Mouse (Mus musculus) embryo, embryonic 10.5 days (tissue): Measurements from ENCODE around the gene Hsd11b1.

Experiments
- DNase-seq: peaks from one replicate; pipeline ENCODE4 v3.0.0-alpha.2; 2015; ENCODE audit warnings: low spot score

Hsd11b1 gene

DNA sequence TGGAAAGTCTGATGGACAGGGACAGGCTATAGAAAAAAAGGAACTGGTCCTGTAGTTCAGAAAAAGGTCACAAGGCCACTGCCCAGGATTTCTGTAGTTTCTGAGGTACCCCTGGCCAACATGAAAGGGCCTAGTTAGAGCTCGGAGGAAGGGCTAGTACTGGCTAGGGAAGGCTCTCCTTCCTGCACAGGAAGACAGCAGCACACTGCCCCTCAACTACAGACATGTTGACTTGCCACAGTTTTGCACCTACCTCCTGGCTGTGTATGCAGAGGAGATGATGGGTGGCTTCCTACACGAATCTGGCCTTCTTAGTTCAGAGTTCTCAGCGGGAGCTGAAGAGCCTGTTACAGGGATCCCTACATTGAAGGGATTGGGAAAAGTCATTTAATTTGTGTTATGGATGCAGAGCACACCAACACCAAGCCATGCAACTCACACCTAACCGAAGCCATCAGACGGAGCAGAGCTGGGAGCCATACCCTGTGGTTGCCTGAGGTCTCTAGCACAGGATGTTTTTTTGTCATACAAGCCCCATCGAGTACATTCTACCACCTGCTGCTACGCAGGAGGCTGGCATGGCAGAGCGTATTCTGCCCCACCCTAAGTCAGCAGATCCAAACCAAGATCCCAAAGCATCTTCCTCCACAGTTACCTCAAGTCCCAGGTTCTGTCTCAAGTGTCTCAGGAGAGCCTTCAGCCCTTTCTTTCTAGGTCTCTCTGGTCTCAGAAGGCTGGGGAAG lies 63.1 kb downstream of the Hsd11b1 start:
- DNase-seq: no peak

DNA sequence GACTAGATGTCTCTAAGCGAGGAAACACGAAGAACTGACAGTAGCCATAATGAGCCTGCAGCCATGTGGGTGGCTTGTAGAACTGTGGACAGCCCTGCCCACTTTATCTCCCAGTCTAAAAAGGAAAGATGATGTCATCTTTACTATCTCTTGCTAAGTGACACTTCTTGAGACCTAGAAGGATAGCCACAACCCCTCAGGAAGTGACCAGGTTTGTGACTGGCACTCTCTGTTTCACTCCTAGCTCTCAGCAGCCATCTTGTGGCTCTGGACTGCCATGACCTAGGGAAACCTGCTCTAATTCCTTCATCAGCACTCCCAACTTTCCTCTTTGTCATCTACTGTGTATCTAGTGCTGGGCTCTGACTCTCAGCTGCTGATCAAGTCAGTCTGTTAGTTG lies 65.6 kb downstream of the Hsd11b1 start:
- no peak for DNase-seq

DNA sequence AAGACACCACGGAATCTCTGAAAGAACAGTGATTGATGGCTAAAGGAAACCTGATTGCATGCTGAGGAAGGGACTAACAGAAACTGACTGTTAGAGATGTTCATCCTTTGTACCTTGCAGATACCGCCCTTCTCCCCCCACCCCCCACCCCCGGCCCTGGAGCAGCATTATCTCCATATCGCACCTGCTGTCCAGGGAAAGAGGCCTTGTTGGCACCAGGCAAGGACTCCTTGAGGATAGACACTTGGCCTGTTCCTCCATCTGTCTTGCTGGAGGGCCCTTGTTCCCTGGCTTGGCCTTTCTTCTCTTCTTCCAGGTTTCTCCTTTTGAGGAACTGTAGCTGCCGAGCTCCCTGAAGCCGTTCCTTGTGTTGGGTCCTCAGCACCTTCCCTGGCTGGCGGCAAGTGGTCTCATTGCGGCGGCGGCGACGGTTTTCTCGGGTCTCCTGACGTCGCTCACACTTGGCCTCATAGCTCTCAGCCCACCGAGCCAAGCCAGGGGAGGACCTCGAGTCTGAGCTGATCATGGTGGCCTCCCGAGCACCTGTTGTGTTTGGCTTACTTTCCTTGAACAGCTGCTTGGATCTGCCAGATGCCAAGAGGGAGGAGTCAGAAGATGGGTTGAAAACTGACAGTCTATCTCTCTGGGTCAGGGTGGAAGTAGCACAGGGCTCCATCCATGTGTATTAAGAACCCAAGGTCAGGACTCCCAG lies 66.2 kb downstream of the Hsd11b1 start:
- no peak for DNase-seq

DNA sequence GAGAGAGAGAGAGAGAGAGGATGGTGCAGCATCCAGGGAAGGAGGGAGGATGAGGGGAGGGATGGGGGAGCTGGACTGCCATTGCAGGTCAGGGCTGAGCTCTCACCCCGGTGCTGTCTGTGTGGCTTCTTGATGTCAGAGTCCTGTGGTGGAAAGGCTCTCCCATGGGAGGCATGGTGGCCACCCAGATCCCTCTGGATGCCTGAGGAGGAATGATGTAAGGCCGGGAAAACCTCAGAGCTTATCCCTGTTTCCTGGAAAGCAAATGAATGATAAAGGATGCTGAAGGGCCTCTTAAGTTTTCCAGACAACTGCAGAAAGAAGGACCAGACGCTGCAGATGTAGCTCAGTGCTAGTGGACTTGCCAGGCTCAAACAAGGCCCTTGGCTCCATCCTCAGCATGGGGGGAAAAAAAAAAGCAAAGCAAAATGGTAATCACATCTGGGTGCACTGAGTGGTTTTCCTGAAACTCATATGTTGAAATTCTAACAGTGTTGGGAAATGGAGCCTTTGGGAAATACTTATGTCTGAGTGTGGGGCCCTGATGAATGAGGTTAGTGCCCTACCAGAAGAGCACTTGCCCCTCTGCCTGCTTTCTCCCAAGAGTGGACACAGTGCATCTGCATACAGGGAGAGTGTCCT lies 68.6 kb downstream of the Hsd11b1 start:
- DNase-seq: no peak

DNA sequence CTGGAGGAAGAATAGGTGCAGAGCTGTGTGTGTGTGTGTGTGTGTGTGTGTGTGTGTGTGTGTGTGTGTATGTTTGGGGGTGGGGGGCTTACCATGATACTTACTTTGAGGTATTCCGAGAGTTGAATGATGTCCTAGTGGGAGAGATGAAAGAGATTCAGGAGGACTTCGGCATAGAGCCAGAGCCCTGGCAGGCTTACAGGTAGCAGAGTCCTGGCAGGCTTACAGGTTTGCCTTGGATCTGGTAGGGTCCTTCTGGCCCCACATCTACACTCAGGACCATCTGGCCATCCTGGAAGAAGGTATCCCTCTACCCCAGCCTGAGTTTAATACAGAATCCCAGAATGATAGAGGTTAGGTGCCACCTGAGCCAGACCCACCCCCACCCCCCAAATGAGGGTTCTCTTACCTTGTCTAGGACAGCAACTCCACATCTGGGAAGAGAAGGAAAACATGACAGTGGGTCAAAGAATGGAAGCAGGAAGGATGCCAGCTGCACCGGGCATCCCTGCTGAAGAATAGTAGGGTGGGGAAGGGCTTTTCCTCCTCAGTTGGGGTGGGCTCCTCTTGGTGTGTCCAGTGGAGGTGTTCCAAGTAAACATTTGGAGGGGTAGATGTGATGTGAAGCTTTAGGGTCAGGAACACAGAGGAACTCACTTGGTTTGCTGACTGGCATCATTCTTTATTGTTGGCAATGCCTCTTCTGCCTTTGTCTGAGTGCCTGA lies 69.3 kb downstream of the Hsd11b1 start:
- no peak for DNase-seq

DNA sequence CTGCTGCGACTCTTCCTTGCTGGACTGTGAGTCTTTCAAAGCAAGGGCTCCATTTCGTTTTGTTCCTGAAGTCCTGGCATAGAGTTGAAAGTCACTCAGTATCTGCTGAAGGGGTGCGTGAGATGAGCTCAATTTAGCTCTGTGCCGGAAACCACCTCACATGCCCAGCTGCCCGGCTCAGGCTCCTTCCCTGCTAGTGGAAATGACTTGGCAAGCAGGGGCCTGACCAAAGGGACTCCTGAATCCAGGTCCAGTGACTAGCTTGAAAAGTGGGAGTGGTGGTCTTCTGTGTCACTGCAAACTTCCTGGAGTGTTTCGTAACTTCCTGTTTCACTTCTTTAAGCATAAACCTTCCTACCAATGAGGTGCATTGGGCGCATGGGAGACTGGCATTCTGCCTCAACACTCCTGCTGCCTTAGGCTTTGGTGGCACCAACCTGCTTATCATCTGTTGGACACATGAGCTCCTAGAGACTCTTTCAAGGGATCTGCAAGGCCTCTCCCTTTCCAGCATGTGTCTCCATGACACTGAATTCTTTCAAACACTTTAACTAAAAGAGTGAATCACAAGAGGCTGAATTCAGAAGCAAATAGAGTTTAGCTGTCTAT lies 72.1 kb downstream of the Hsd11b1 start:
- no peak for DNase-seq

DNA sequence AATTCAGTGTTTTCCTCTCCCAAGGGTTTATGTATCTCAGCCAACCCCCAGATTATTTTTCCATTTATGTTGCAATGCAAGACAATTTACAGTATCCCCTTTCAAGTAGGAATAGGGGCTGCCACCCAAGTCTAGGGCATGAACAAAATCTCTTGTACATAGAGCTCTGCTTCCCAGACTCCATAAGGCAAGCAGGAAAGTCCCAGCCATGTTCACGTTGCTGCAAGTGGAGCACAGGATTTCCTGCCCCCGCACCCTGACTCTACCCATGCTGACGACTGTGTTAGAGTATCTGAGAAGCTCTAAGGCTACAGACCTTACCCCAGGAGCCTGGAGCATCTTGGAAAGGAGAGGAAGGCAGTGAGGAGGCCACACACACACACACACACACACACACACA lies 74.1 kb downstream of the Hsd11b1 start:
- no peak for DNase-seq

DNA sequence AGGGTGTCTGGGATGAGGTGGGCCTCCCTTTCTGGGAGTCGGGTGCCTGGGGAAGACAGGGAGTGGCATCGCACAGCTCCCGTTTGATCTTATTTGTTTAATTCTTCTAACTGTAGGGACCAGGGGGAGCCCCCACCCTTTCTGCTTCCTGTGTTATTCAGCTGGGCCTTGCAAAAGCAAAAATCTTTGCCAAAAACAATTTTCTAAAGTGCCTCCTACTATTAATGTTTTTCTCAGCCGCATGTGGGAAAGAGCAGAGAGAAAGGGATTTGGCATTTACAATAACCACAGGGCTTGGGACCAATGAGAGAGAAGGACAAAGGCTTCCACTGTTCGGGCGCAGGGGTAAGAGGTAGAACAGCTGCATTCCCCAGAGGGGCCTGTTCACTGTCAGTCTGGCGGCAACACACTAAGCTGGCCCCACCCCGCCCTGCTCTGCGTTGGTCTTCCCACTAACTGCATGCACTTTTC lies 74.7 kb downstream of the Hsd11b1 start:
- DNase-seq: peak; percentile 66

DNA sequence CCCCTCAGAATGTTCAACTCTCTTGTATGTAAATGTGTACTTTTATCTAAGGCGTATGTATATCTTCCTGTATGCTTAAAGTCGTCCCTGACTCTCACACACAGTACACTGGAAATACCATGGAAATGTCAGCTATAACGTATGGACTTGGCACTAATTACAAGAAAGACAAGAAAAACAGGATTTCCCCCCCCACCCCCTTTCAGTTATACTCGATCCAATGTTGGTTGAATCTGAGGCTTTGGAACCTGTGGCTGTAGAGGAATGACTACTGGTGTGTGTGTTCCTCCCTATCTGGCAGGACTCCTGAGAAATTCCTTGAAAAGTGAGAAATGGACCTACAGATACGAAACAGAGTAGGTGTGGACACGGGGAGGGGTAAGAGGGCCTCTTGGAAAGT lies 75.6 kb downstream of the Hsd11b1 start:
- DNase-seq: no peak

DNA sequence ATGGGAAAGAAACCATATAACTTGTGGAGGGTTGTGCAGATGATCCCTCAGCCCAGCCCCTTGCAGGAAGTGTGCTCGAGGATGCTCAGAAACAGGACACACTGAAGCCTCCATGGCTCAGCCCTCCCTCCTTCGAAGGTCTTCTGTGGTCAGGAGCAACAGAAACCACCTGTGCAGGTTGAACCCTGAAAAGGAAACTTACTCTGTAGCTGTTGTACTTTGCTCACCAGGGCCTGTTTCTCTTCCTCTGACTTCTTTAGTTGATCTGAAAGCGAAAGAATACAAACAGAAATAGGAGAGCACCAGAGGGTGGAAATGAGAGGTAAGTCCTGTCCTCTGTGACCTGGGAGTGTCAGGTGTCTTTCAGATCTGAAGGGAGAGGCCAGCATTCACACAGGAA lies 82.8 kb downstream of the Hsd11b1 start:
- no peak for DNase-seq

DNA sequence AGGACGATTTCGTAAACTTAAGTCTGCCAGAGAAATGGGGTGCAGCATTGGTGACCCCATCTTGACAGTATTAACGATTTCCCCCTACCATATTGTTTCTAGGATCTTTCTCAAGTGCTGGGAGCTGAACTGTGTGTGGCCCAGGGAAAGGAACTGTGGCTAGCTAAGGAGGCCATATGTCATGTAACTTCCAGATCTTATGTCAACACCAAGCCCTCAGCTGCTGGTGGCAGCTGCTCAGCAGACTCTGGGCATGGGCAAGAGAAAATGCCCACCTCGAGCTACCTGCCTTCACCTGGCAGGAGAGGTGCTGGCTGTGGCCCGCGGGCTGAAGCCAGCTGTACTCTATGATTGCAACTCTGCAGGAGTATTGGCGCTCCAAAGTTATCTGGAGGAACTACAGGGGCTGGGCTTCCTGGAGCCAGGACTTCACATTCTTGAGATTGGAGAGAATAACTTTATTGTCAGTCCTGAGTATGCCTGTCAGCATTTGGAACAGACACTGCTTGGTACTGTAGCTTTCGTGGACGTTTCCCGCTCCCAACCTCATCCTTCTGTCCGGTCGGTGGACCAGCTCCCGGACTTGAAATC lies 89.6 kb downstream of the Hsd11b1 start:
- DNase-seq: no peak

DNA sequence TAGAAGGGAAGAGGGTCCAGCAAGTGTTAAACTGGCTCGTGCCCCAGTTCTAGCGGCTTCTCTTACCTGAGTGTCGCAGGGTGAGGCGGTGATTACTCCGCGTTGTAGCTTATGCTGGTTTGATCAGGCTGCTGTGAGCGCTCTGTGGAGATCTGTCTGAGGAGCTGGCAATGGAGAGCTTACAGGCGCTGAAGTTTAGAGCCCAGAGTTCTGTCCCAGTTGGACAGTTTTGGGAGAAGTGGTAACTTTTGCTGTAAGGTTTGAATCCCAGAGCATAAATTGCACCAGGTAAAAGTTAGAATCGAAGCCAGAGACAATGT lies 90.1 kb downstream of the Hsd11b1 start:
- DNase-seq: no peak

DNA sequence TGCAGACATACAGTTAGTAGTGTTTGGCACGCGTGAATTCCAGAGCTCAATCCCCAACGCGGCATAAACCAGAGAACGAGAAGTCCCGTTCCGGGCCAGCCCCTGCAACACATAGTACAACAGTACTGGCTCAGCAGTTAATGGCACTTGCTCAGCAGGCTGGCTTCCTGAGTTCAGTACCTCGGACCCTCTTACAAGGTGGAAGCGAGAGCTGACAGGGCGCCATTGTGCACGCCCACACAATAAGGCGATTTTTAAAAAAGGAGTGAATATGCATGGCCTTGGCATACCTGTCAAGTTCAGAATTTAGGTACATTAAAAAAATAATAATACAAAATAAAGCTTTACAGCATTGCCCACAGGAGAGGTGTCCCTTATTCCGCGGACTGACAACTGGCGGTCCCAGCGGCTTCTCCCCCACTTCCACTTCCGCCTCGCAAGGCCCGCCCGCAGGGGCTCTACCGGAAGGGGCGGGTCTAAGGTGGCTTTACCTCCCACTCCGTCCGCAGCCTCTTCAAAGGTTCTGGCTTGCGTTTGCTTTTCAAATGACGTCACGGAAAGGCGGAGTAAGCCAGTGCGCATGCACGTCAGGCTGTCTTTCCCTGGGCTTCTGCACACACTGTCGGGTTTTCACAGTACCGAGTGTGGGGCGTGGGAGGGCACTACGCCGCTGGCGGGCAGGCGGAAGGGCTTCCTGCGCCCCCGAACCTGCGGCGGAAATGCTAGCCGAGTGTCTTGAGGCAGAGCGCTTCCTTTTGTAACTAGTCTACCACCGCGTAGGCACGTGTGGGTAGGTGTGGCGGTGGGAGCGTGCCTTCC lies 90.7 kb downstream of the Hsd11b1 start:
- DNase-seq: peak; percentile 99
